1 mouse cellular context compared by ENCODE assay signal in genomic region chr19:4169378-4169784, GRCm38 (mm10).
TF ChIP-seq lines count a peak whose summit lies in the region.

No protein-coding gene starts in this region.

TF ChIP-seq in CH12.LX, 34 proteins besides CTCF, POLR2A, EP300 and RAD21:
- TF ChIP-seq BHLHE40 (IDR thresholded peaks at IDR 0.05; ENCODE audit: low read depth, low read length) (peak; percentile 51; the same call in 1 of the 2 replicates), IRF4 (IDR thresholded peaks at IDR 0.05; ENCODE audit: low read depth, low read length) (peak; percentile 48; the same call in 1 of the 2 replicates), NELFE (IDR thresholded peaks at IDR 0.05; ENCODE audit: low read depth, low read length) (no peak; the same call in 1 of the 2 replicates), ZMIZ1 (IDR thresholded peaks at IDR 0.05; ENCODE audit: low read depth, low read length) (peak; percentile 78), MXI1 (IDR thresholded peaks at IDR 0.05; ENCODE audit: low read depth, low read length) (peak; percentile 74), MAX (IDR thresholded peaks at IDR 0.05; ENCODE audit: low read length) (peak; percentile 37; the same call in 1 of the 2 replicates), MEF2A (IDR thresholded peaks at IDR 0.05; ENCODE audit: borderline replicate concordance, low read depth, low read length) (peak; percentile 36; the same call in 1 of the 2 replicates), UBTF (IDR thresholded peaks at IDR 0.05; ENCODE audit: low read depth, low read length) (peak; percentile 92; the same call in 1 of the 2 replicates), TCF12 (IDR thresholded peaks at IDR 0.05; ENCODE audit: low read depth, low read length) (peak; percentile 62; the same call in 1 of the 2 replicates), ELF1 (IDR thresholded peaks at IDR 0.05; ENCODE audit: low read depth, low read length) (peak; percentile 32; the same call in 1 of the 2 replicates), JUN (IDR thresholded peaks at IDR 0.05; ENCODE audit: insufficient read depth, low read depth, low read length) (no peak), SIN3A (IDR thresholded peaks at IDR 0.05; ENCODE audit: low read length) (peak; percentile 85), HCFC1 (IDR thresholded peaks at IDR 0.05; ENCODE audit: low read depth, low read length) (peak; percentile 45; the same call in 1 of the 2 replicates), MYC (IDR thresholded peaks at IDR 0.05; ENCODE audit: low read depth, low read length) (peak; percentile 36; the same call in 1 of the 2 replicates), NRF1 (IDR thresholded peaks at IDR 0.05; ENCODE audit: low read depth, low read length) (peak; percentile 57), MAFK (IDR thresholded peaks at IDR 0.05; ENCODE audit: insufficient replicate concordance, low read length) (0 out of 2 replicates have a peak, but pooled peaks have one; percentile 5), CHD2 (IDR thresholded peaks at IDR 0.05; ENCODE audit: low read length) (no peak), ZNF384 (IDR thresholded peaks at IDR 0.05; ENCODE audit: low read depth, low read length) (no peak), TBP (conservative IDR thresholded peaks at IDR 0.05; ENCODE audit: low read depth, low read length) (0 out of 2 replicates have a peak, but pooled peaks have one; percentile 50), SMC3 (IDR thresholded peaks at IDR 0.05; ENCODE audit: low read depth, low read length) (peak; percentile 87), CHD1 (IDR thresholded peaks at IDR 0.05; ENCODE audit: low read depth, low read length) (no peak), POLR2AphosphoS2 (IDR thresholded peaks at IDR 0.05; ENCODE audit: low read depth, low read length) (no peak)
